Mouse (Mus musculus) lung, adult 10 weeks (tissue): ENCODE data around the gene Map3k19. TPM values are rescaled to one million over a fixed set of nuclear protein-coding genes. Genes with fewer than 3 reads are reported as not detected.

Experiments used
- polyA plus RNA-seq: library from polyadenylated mRNA; stranded (reverse); fragments of 350-450 nt; fragmentation: Illumina TruSeq; extraction: RNeasy Lipid Tissue Mini Kit (QIAGEN cat#74804); gene quantifications from one replicate; pipeline ENCODE4 v1.2.3, GENCODE M21; 2014; ENCODE audit warnings: low read depth, low replicate concordance; ENCODE audit not compliant: insufficient read depth

Gene Map3k19
- polyA plus RNA-seq = 1.4 TPM

GRCm38 (mm10) chr1:127854486-127855222, at the start of gene Map3k19:
Map3k19 (minus strand) TSS chr1:127855031.

GRCm38 (mm10) chr1:127868300-127869261, 13.8 kb upstream of the Map3k19 start, which contains the start of gene Rab3gap1:
Rab3gap1 (plus strand) TSS chr1:127868773.

GRCm38 (mm10) chr1:127773803-127774500, 80.9 kb downstream of the Map3k19 start, which contains the start of gene Ccnt2:
Ccnt2 (plus strand) TSS chr1:127774164.

Other genes starting within 250 kb of the Map3k19 start
- 11.3 TPM for gene Tmem163, start 175.5 kb downstream of the Map3k19 start, polyA plus RNA-seq
- 0.11 TPM for gene Acmsd, start 125.6 kb downstream of the Map3k19 start, polyA plus RNA-seq
- gene Ccnt2, start 80.9 kb downstream of the Map3k19 start, polyA plus RNA-seq = 9.6 TPM
- 15.7 TPM for gene Rab3gap1, start 13.7 kb upstream of the Map3k19 start, polyA plus RNA-seq
- gene Zranb3, start 248.0 kb upstream of the Map3k19 start, polyA plus RNA-seq = 0.86 TPM
- 14.6 TPM for gene R3hdm1, start 248.3 kb upstream of the Map3k19 start, polyA plus RNA-seq